Mouse (Mus musculus) bone marrow, adult 2 months (tissue): Measurements from ENCODE around the gene Ferd3l.

Source experiments
- CTCF ChIP-seq: fragments of 200-500 bp; IDR thresholded peaks from 2 replicates; pipeline ENCODE4 v1.5.1; 2011; ENCODE audit warnings: low read length, control low read depth; ENCODE audit not compliant: control insufficient read depth, insufficient read depth
- POLR2A ChIP-seq: fragments of 200-500 bp; IDR thresholded peaks from 2 replicates; pipeline ENCODE4 v1.6.1; 2011; ENCODE audit warnings: low read depth, mild to moderate bottlenecking, control low read depth, low read length, borderline replicate concordance; ENCODE audit not compliant: control insufficient read depth

DNA sequence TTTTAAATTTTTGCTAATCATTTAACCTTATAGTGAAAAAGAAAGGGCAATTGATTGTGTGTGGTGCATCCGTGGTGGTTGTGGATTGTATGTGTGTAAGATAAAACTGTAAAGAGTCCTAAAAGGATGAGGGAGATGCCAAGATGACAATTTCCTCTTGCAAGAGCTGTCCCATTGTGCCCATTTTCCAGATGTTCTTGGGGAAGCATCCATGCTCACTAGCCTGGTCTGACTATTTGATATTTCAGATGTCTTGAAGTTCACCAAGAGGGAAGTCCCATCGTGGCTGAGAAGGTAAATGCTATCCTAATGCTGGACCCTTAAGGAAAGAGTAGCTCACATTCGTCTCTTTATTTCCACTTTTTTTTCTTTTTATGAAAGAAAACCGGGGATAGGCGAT is 32.8 kb downstream of the Ferd3l start:
- TF ChIP-seq CTCF: no peak
- TF ChIP-seq POLR2A: no peak
